Mouse (Mus musculus): ENCODE data around the gene Foxp1.

GRCm38 (mm10) chr6:99483556-99483955, 39.0 kb downstream of the Foxp1 start:
- TF ChIP-seq CTCF (IDR thresholded peaks at IDR 0.05; ENCODE audit: borderline replicate concordance, control insufficient read depth, extremely low read depth, insufficient read depth, low read length, poor library complexity), result no peak
- no peak for TF ChIP-seq POLR2A (IDR thresholded peaks at IDR 0.05; ENCODE audit: control insufficient read depth, extremely low read depth, insufficient read depth, low read length, poor library complexity)
